Mouse (Mus musculus): ENCODE results near the gene Zfpm1.
A peak's percentile ranks its signal among the peaks of the same experiment; 100 is the strongest.
"Not testable (repeated sequence)": the region's sequence is repeated elsewhere in the genome, so short reads cannot be mapped to it uniquely, and the experiment has no call there.

The Zfpm1 gene

DNA sequence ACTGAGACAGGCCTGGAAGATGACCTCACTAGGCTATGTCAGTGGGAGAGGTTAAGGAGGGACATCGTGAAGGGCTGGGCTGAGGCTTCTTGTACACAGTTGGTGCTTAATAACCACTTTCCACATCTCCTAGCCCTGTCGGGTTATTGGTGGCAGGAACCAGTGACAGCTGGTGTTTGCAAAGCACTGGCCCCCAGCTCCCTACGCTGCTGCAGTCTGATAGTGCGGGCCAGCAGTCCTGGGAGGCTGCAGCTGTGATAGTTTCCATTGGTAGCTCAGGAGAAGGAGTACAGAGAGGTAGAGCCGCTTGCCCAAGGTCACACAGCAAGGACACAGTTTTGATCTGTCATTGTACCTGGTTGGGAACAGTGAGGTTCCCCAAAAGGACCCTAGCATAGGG, 19.9 kb downstream of the Zfpm1 start:
- no peak for DNase-seq

DNA sequence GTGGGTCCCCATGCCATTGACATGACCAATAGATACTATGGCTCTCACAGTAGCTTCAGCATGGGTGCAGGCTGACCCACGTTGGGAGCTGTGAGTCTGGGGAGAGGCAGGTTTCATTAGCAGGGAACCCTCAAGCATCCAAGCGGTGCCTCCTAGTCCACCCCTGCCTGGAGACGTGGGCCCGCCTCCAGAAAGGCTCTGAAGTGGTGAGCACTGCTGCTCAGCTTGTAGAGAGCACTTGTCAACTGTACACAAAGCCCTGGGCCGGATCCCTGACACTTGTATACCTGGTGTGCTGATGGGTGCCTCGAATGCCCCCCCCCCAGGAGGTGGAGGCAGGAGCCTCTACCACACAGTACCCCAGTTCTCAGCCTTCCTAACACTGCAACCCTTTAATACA, 21.5 kb downstream of the Zfpm1 start:
- no peak for DNase-seq

DNA sequence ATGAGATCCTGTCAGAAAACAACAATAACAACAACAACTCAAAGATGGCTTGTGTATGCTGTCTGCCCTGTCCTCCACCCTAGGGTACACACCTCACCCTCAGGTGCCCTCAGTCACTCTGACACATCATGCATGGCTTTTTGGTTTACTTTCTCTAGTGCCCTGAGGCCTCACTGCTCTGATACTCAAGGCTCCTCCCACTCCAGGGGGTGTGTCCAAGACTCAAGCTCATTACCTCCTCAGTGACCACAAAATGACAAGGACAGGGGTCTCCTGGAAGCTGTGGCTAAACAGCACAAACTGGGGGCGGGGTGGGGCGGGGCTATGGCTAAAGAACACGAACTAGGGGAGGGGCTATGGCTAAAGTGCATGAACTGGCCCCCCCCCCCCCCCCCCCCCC, 22.1 kb downstream of the Zfpm1 start:
- DNase-seq: no peak

DNA sequence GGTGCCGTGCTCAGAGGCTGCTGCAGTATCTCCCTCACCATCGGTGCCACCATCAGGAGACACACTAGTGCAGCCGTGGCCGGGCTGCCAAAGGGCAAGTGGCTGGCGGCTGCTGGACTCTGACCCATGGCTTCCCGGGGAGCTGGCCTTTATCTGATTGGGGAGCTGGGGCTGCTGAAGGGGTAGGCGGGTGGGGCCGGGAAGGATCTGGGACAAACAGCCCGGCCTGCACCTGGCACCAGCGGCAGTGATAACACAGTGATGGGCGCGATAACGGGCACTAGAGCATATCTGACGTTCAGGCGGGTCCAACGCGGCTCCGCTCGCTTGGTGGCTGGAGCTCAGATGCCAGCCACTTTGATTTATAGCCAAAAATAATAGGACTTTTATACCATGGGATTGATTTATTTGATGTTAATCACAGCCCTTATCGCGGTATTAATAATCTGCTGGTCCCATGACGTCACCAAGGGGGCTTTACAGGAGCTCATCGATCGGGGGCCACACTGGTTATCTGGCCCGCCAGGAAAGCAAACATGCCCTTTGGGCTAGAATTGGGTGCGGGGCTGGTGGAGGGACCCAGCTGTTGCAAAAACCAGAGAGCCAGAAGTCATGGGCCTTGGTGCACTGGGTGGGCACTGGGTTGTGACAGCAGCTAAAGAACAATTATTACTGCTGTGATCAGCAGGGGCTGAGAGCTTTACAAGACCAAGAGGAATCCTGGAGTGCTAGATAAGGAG, 24.9 kb downstream of the Zfpm1 start:
- peak in 1 of 2 experiments; percentile 39 for DNase-seq

DNA sequence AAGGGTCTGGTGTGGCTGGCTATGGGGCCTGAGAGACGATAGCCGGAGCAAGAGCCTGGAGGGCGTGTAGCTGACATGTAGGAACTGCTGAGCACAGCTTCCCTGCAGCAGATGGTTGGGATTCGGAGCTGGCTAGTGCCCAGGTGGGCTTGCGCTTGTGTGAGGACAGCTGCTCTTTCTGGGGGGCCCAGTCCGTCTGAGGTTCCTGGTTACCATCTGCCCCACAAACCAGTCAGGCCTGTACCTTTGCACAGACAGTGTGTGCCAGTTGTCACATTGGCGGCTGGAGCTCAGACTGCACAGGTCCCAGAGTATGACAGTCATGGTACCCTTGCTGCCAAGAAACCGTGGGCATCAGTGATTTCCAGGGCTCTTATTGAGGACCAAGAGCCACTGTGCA, 25.9 kb downstream of the Zfpm1 start:
- DNase-seq: no peak

DNA sequence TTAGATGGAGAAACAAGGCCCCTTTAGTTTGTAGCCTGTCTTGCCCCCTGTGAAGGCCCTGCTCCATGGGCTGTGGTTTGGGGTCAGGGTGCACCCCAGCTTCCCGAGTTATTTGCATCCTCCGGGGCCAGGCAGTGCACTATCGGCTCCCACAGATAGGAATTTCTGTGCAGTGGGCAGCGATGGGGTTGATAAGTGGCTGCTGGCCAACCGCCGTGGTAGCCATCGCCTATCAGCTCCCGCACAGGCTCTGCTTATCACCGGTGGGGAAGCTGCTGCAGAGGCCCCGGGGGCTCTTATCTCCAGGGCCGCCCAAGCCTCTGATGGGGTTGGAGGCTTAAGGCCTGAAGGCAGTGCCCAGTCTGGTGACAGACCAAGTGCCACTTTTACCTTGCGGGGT, 27.3 kb downstream of the Zfpm1 start:
- no peak for DNase-seq

DNA sequence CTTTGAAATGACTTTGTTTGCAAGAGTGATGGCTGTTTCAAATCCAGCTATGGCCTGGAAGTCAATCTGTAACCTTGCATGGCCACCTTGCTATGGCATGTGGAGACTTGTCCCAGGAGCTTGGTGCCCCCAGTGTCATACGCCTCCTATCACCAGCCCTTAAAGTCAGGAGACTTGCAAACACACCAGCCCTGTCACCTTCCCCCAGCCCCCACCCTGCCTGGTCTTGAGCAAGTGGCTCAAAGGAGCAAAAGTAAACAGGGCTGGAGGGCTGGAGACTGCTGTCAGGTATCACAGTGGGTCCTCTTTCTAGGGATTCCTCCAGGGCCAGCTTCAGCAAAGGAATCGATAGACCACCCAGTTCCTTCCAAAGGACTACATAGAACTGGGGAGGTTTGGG, 29.2 kb downstream of the Zfpm1 start:
- DNase-seq: no peak

DNA sequence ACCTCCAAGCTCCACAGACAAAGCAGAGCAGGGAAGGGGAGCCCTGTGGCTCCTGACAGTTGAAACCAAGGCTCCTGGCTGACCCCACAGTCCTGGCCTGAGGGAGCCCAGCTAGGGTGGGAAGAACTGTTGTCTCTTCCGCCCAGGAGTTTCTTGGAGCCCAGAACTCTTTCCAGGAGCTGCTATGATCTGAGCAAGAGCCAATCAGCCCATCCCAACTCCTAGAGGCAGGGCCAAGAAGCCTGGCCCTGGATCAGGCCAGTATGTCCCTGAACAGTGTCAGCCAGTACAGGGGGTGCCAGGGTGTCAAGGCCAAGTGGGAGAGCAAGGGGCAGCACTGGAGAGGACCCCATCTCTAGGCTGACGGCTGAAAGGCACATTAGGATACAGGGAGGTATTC, 30.6 kb downstream of the Zfpm1 start:
- DNase-seq: no peak

DNA sequence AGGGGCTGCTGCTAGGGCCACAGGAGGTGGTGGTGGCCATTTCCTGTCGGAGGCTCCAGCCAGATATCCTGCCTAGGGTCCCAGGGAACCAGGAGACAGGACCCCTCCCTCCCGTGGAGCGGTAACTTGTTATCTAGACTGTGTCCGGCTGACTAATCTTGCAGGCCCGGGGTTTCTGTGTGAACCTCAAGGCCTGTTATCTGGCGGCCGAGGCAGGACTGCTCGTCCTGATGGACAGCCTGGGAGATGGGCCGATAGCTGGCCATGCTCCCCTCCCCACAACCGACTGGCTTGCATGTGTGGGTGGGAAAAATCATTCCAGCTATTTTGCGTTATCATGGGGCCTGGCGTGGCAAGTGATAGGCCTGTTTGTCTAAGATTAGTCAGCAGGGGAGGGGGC, 31.4 kb downstream of the Zfpm1 start:
- DNase-seq: no peak

DNA sequence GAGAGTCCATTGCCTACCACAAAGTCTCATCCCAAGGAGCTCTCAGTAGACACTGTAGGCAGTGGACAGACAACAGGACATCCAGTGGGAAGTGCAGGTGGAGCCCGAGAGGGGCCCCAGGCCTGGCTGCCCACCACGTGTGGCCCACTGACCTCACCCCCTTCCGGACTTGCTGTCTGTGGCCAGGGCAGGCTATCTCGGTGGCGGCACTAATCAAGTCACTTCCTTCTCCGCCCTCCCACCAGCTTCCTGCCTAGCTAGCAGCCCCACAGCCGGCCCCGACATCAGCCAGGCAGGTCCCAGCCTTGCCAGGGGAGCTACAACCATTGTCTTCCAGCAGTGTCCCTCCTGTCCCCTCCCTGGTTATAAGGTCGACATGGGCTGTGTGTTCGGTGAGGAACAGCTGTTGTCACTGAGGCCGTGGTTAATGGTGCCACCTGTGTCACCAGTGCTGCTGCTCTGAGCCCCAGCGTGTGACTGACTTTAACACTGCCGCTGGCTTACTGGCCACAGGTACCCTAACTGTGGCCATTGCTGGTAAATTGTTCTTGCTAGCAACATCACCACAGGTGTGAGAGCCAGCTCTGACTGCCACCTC, 33.1 kb downstream of the Zfpm1 start:
- DNase-seq: peak; percentile 32 to 44

DNA sequence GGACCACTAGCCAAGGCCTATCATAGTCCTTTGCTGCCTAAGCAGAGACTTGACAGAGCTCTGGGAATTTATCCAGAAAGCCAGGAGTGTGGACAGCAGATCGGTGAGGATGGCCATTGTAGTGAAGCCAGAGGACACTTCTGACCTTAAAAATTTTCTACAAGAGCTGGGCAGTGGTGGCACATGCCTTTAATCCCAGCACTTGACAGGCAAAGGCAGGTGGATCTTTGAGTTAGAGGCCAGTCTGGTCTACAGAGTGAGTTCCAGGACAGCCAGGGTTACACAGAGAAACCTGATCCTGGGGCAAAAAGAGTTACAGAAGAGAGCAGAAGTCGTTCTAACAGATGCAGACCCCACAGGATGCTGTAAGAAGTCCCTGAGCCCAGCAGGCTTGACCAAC, 34.5 kb downstream of the Zfpm1 start:
- no peak for DNase-seq

DNA sequence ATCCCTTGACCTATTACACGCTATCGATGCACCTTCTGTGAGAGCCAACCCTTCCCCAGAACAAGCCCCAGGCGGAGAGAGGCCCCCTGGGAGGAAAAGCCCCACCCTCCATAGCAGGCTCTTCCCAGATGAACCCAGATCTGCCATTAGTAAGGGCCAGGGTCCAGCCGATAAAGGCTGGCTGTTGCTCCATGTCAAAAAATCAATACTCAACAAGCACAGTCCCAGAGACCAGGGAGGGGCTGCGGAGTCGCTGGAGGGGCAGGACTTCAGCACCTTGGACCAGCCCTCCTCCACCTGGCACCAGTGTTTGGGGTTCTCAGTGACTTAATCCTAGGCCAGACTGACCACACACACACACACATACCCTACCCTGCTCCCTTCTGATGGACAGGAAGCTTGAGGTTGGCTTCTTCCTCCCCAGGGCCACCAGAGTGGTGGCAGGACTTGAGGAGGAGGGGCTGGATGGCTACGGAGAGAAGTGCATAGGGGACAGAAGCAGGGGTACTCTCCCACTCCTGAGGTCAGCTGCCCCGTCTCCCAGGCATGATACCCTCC, 36.1 kb downstream of the Zfpm1 start:
- DNase-seq: no peak

DNA sequence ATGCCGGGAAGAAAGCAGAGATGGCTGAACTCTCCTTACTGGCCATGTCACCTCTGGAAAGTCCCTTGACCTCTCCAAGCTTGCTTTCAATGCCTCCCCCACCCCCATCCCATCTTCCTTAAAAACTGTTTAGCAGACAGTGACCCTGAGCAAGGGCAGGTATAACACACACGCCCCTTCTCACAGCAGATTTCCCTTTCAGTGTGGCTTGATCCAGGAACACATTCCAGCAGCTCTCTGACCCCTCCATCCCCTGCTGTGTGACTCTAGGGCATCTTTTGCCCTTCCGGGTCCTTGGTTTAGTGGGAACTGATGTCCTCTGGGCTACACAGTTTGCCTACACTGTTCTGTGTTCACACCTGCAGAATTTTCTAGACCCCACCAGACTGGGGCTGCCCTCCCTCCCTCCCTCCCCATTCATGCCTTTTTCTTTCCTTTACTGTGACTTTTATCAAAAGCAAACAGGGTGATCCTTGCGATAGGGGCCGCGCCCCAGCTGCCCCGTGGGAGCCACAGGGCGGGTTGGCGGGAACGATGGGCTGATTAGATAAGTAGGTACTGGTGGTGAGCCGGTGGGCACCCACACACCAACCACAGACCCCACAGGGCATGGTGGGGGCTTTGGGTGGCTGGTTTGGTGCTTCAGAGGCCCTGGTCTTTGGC, 37.2 kb downstream of the Zfpm1 start:
- no peak for DNase-seq

DNA sequence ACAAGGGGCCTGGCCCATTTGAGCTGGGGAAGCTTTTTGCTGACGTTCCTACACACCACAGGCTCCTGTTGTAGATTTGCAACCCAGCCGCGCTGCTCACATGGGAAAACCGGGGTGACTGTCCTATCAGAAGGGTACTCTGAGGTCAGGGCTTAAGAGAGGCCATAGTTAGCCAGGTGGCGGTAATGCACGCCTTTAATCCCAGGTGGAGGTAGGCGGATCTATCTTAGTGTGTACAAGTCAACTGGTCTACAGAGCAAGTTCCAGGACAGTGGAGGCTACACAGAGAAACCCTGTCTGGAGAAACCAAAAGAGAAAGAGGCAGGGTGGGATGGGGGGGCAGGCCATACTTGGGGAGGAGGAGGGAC, 37.8 kb downstream of the Zfpm1 start:
- DNase-seq: no peak

DNA sequence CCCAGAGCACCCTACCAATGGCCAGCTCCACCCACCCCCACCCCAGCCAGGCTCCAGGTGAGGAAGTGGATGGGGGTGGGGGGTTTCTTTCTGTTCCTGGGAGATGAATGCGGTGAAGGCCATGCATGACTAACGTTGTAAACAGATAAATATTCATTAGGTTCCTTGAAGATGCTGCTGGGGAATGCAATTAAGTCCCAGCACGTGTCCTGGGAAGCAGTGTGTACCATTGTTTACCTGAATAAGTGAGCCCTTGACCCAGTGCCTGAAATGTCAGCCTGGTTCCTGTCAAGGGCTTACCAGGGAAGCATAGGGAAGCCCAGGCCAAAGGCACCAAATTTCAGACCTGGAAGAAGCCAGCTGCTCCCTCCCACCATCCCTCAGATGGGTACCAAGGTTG, 38.6 kb downstream of the Zfpm1 start:
- no peak for DNase-seq

DNA sequence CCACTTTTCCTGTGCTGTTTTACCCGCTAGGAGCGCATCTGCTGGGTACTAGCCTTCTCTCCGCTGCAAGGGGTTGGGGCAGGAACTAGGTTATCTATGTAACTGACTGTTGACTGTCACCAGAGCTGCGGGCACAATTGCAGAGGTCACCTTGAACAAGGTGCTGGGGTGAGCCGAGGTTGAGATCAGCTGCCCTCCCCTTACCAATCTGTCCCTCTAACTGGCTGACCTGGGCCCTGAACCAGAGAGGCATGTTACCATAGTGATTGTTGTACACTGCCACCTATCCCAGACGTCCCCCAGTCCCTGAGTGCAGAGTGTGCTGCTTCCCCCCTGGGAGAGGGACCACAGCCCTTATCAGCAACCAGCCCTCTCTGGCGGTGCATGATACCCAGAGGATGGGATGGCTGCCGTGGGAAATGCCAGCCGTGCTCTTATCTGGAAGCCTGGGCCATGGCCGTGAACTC, 39.5 kb downstream of the Zfpm1 start:
- no peak for DNase-seq

DNA sequence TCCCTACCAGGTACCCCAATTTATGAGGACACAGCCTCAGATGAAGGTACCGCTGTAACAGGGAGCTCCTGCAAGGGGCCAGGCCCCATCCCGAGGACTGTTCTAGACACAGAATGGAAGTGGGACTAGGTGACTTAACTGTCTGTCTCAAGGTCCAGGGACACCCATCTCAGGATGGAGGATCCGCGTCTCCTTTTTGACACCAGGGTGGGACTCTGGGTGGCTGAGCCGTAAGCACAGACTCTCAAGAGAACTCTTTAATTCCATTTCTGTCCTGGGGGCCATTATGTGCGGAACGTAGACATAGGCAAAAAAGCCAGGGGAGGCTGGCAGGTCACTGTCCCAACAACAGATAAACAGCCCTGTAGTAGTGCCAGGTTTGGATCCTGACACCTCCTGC, 40.2 kb downstream of the Zfpm1 start:
- no peak for DNase-seq

DNA sequence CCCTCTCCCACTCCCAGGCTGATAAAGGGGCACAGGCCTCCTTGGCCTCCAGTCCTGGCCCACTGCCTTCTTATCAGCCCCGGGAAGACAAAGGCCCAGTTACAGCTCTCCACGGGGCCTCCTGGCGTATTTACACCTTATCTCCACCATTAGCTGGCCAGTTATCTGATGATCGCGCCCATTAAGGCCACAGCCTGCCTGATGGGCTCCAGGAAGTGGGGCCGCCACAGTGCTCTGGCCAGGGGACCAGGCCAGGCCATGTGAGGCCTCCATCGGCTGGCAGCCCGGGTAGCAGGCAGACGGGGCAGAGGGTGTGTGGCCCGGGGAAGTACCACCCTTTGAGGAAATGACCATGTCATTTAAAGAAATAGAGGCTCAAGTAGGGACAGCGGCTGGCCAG, 40.9 kb downstream of the Zfpm1 start:
- no peak for DNase-seq

DNA sequence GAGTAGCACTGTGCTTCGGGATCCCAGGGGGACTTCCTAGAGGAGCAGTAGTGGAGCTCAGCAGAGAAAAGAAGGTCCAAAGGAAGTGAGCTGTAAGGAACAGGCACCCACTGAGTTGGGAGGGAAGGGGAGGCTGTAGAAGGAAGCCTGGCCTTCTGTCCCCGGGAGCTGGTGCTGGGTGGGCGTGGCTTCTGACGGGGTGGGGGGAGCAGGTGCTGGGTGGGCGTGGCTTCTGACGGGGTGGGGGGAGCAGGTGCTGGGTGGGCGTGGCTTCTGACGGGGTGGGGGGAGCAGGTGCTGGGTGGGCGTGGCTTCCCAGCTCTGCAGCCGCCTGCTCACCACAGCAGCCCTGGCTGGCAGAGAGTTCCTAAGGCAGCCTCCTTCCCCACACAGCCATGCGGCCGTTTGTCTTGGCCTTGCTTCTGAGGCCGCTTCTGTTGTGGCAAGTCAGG, 42.0 kb downstream of the Zfpm1 start:
- DNase-seq: not testable (repeated sequence)

DNA sequence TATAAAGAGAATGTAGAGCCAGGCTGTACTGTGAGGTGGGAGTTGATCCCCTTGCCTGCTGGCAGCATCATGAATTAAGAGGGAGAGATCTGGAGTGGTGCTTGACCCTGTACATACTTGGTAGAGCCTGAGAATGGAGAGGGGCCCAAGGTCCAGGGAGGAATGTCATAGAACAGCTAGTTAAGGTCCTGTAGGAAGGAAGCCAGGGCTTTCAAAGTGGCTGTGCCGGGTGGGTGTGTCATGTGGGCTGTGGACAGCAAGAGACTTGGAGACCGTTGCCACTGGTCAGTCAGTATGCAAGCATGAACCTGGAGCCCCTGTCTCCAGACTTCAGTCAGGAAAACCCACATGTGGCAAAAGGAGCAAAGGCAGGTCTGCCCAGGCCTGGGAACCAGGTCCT, 43.3 kb downstream of the Zfpm1 start:
- no peak for DNase-seq

DNA sequence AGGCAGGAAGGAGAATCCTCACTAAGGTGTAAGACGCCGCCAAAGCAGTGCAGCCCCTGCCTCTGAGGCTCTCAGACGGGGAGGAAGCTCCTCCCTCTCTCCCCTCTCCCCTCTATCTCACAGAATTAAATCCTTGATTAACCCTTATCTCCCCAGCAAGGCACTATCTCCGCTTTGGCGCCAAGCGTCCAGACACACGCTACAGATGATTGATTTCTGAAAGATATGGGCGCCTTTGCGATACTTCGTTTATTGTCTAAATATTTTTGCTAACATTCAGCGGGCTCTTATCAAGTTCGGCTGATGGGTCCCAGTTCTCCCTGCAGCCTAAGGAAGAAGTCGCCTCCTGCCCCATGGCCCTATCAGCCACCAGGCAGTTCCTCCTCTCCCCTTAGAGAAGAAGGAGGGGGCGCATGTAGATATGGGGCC, 44.2 kb downstream of the Zfpm1 start:
- no peak for DNase-seq

DNA sequence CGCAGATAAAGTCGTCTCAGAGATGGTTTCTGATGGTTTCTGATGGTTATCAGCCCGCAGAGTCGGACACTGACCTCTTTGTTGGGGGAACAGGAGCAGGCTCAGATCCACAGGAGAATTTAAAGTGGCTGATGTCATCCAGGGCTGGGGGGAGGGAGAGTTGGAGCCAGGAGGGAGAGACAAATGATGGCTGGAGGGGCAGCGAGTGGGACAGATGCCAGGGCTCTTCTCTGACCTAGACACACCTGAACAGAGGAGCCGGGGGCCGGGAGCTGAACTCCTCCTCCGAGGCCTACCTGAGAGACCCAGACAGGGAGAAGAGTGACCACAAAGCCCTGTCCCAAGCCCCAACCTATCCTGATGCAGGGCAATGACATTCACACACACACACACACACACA, 47.1 kb downstream of the Zfpm1 start:
- DNase-seq: no peak

DNA sequence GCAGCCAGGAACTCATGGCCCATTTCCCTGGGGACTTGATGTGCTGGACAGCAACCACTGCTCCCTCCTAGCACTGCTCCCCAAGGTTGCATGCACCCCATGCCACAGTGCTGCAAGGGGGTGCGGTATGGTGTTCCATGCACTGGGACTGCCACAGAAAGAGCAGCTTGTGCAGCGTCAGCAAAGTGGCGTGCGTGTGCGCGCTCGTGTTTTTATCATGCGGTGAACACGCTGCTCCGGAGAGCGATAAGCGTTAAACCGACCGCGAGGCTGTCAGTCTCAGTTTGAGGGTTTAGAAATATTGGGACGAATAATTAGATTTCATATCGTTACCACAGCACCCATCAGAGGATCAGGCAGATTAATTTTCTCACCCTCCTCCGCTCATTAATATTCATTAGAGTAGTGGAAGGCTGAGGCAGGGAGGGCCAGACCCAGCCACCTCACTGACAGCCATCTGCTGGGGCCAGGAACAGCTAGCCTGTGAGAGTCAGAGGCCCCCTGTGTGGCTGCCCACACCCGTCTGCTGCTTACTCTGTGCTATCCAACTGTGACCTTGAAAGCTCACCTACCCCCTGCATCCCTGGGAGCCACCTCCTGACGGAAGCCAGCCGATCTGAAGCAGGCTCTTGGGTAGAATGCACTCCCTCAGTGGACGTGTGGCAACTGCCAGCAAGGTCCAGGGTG, 47.8 kb downstream of the Zfpm1 start:
- no peak for DNase-seq
